Mouse (Mus musculus) embryonic stem cell, embryonic (primary cell): ENCODE data around the gene Lamc1.

Experiments used
- CTCF ChIA-PET, 4 experiments: fragments of 300-600 bp in 2 of 4; fragments of 350-600 bp in 2 of 4; sonication (Branson Sonifier 250); formaldehyde crosslinking; loops; one replicate each; lab custom pipeline; 2022; ENCODE audit warnings: inconsistent platforms in 2 of 4; lab: Charles Lee
- POLR2A ChIA-PET, 4 experiments: fragments of 300-600 bp in 2 of 4; fragments of 350-600 bp in 2 of 4; sonication (Branson Sonifier 250); formaldehyde crosslinking; loops; one replicate each; lab custom pipeline; 2022; ENCODE audit warnings: antibody characterized with exemption in 4 of 4, inconsistent platforms in 1 of 4; lab: Charles Lee

The Lamc1 gene

GRCm38 (mm10) chr1:153288010-153288409 lies 44.6 kb downstream of the Lamc1 start:
- ChIA-PET POLR2A (interaction anchor here in 2 of 4 experiments (0.6 to 6.1 kb wide), 8 partner anchors 9 to 730 kb away, joined by 3 to 25 read pairs (median 4); no protein-coding TSS in a partner anchor), CTCF (interaction anchor here in 1 of 4 experiments (0.5 kb wide), 1 partner anchor 191 kb away, joined by 5 read pairs; no protein-coding TSS in a partner anchor)

- POLR2A ChIA-PET = interaction anchor here (0.7 to 6.1 kb wide), 13 partner anchors 9 to 730 kb away, joined by 3 to 25 read pairs (median 3); no protein-coding TSS in a partner anchor
- CTCF ChIA-PET = interaction anchor here in 2 of 4 experiments (0.5 to 0.6 kb wide), 2 partner anchors 99 to 190 kb away, joined by 3 to 5 read pairs; no protein-coding TSS in a partner anchor
These were observed 45.1 kb downstream of the Lamc1 start for GRCm38 (mm10) chr1:153287443-153287842.

GRCm38 (mm10) chr1:153286216-153286615 lies 46.4 kb downstream of the Lamc1 start:
- ChIA-PET CTCF (interaction anchor here in 1 of 4 experiments (0.6 kb wide), 2 partner anchors 29 to 33 kb away, joined by 3 read pairs; no protein-coding TSS in a partner anchor), POLR2A (interaction anchor here in 3 of 4 experiments (0.5 to 6.1 kb wide), 23 partner anchors 8 to 254 kb away, joined by 3 to 25 read pairs (median 3); partner anchors contain the start of gene Dhx9 (in 1 of the 3))

DNA sequence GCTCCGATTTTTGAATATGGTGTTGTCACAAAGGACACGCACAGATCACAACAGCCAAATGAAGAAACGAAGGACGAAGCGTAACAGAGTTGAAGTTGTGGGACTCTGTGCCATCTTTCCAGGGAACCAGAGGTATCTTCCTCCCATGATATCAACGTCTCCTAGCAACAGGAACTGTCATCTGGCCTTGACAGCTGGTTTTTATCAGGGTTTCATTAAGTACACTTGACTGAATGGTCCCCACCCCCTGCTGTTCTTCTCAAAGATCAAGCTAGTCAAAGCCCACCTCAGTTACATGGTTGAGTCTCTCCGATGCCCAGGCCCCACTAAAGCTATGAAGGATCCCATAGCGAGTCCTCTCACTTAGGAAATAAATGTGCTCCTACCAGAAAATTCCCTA lies 47.4 kb downstream of the Lamc1 start:
- CTCF ChIA-PET = no interaction called here
- POLR2A ChIA-PET = interaction anchor here in 2 of 4 experiments (1.3 to 6.1 kb wide), 6 partner anchors 9 to 212 kb away, joined by 3 to 25 read pairs (median 4); partner anchors contain the start of gene Dhx9 (in 1 of the 2)

DNA sequence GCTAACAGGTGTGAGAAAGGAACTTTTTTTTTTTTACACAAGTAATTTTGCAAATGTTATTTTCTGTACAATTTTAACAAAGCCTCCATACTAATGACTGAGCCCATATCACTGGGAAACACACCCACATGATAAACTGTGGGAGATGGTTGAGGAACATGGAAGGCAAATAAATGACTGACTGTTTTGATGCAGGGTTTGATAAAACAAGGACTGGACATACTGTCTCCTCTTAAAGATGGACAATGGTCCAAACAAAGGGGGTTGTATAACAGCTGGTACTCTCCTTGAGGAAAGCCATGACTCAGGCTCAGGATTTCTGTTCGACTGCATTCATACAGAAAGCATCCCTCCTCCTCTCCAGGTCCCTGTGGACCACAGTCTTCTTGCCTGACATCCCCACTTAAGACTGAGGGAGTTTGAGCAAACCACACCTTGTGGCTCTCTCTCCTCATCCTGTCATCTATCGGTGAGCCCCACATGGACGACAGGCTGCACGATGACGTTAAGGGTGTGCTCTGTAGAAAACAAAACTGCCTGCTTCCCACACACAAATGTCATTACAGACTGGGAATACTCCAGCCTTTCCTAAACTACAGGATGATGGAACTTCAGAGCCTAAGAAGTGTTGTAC lies 50.1 kb downstream of the Lamc1 start:
- CTCF ChIA-PET = interaction anchor here in 1 of 4 experiments (0.6 kb wide), 1 partner anchor 463 kb away, joined by 3 read pairs; no protein-coding TSS in a partner anchor

DNA sequence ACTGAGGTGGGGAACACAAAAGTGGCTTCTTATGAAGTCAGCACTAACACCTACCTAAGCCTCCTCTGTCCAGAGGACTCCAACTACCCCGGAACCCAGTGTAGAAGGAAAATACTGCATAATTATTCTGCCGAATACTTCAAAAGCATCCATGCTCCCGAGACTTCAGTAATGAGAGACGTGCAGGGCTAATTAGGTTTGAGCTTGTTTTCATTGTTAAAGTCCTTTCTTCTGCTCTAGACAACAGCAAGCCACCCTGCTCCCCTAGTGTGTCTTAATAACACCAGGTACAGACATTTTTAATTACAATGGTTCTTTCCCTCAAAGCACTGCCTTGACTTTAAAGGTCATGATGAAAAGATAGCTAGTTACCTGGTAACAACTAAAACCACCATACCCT lies 51.1 kb downstream of the Lamc1 start:
- ChIA-PET POLR2A (interaction anchor here in 2 of 4 experiments (0.6 to 2.2 kb wide), 6 partner anchors 8 to 34 kb away, joined by 3 to 7 read pairs (median 4); no protein-coding TSS in a partner anchor), CTCF (no interaction called here)

More for the DNA sequence above, 50.1 kb downstream of the Lamc1 start:
- POLR2A ChIA-PET = interaction anchor here in 2 of 4 experiments (0.6 to 6.1 kb wide), 7 partner anchors 7 to 78 kb away, joined by 3 to 25 read pairs (median 4); no protein-coding TSS in a partner anchor

DNA sequence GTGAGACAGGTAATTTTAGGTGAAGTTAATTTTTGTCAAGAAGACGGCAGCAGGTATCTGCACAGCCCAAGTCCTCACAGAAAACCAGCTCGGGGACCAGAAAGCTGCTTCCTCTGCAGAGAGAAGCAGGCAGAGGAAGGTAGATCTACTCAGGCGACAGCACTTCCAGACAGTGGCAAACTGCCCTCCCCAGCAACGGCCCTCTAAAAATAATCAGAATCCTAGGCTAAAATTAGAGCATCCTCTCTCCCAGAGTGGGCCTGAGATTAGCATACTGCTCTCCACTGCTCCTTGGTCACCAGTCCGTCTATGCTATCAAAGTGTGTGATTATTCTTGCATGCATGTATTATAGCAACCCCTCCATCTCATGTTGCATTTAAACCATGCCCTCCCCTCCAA lies 52.2 kb downstream of the Lamc1 start:
- ChIA-PET POLR2A (interaction anchor here in 1 of 4 experiments (2.2 kb wide), 1 partner anchor 9 kb away, joined by 7 read pairs; no protein-coding TSS in a partner anchor), CTCF (no interaction called here)

DNA sequence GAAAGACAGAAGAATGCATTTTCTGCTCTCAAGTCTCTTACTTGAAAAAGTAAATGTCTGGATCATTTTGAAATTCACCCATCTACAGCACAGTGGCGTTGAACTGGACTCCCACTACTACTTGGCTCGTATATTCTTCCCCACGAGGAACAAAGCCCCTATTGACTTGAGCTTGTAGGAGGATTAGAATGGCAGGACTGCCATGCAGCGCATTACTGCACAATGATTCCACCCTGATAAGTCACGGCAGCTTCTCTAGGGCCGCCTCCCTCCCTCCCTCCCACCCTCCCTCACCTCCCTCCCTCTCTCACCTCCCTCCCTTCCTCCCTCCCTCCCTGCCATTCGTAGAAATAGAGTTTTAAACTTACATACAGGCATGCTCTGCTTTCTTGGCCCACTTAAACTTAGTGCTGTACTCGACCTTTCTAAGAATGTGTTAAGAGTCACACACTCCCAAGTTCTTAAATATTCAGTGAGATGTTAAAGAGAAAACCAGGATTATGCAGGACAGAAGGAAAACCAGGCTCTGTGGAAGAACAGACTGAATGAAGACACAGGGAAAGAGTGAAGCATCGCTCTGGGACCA lies 54.5 kb downstream of the Lamc1 start:
- ChIA-PET POLR2A (interaction anchor here in 3 of 4 experiments (0.7 to 2.3 kb wide), 7 partner anchors 8 to 71 kb away, joined by 3 to 10 read pairs (median 5); no protein-coding TSS in a partner anchor), CTCF (no interaction called here)

GRCm38 (mm10) chr1:153275466-153275865 lies 57.1 kb downstream of the Lamc1 start:
- ChIA-PET CTCF (interaction anchor here in 1 of 4 experiments (0.8 kb wide), 1 partner anchor 80 kb away, joined by 3 read pairs; no protein-coding TSS in a partner anchor), POLR2A (interaction anchor here in 1 of 4 experiments (0.9 to 2.9 kb wide), 3 partner anchors 10 to 55 kb away, joined by 3 to 25 read pairs (median 5); no protein-coding TSS in a partner anchor)

DNA sequence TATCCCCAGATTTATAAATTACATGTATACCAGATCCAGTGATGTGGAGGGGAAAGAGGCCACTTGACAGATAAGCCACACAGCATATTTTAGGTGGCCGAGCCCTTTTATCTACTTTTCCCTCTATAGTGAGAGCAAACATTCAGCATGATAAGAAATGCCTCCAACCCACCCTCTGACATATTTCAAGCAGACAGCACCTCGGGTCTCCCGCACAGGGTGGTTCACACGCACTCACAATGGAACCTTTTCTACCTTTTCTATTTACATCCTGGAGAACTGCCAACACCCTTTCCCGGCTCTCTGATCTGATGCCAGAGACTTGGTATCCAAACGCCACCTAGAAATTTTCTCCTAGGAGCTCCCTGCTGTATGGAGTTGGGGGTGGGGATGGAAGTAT lies 58.0 kb downstream of the Lamc1 start:
- ChIA-PET CTCF (no interaction called here), POLR2A (interaction anchor here in 1 of 4 experiments (0.9 to 2.9 kb wide), 3 partner anchors 11 to 56 kb away, joined by 3 to 25 read pairs (median 5); no protein-coding TSS in a partner anchor)

- ChIA-PET POLR2A (interaction anchor here in 2 of 4 experiments (0.6 to 2.9 kb wide), 2 partner anchors 12 to 30 kb away, joined by 3 to 25 read pairs; no protein-coding TSS in a partner anchor), CTCF (no interaction called here)
These were observed 58.9 kb downstream of the Lamc1 start for GRCm38 (mm10) chr1:153273657-153274056.

- ChIA-PET POLR2A (interaction anchor here in 3 of 4 experiments (0.6 to 1.6 kb wide), 8 partner anchors 9 to 269 kb away, joined by 3 to 7 read pairs (median 3); no protein-coding TSS in a partner anchor), CTCF (interaction anchor here in 2 of 4 experiments (0.6 kb wide), 3 partner anchors 8 to 154 kb away, joined by 3 to 4 read pairs (median 4); partner anchors contain the start of gene Shcbp1l (in 1 of the 2))
These were observed 61.8 kb downstream of the Lamc1 start for GRCm38 (mm10) chr1:153270827-153271226.

GRCm38 (mm10) chr1:153269681-153270080 lies 62.9 kb downstream of the Lamc1 start:
- POLR2A ChIA-PET = interaction anchor here in 3 of 4 experiments (0.6 to 1.7 kb wide), 16 partner anchors 8 to 1689 kb away, joined by 3 to 9 read pairs (median 4); partner anchors contain the start of gene Ncf2 (in 1 of the 3)
- CTCF ChIA-PET = interaction anchor here in 1 of 4 experiments (0.6 kb wide), 1 partner anchor 330 kb away, joined by 10 read pairs; no protein-coding TSS in a partner anchor

- ChIA-PET CTCF (interaction anchor here in 2 of 4 experiments (0.6 kb wide), 2 partner anchors 330 to 966 kb away, joined by 3 to 10 read pairs; no protein-coding TSS in a partner anchor), POLR2A (interaction anchor here in 3 of 4 experiments (0.6 to 2.3 kb wide), 20 partner anchors 9 to 1689 kb away, joined by 3 to 11 read pairs (median 3); partner anchors contain the start of gene Ncf2 (in 1 of the 3))
These were observed 63.7 kb downstream of the Lamc1 start for GRCm38 (mm10) chr1:153268806-153269309.

- ChIA-PET POLR2A (interaction anchor here in 2 of 4 experiments (0.8 to 2.3 kb wide), 9 partner anchors 9 to 236 kb away, joined by 3 to 11 read pairs (median 3); no protein-coding TSS in a partner anchor), CTCF (interaction anchor here in 1 of 4 experiments (0.6 kb wide), 1 partner anchor 966 kb away, joined by 3 read pairs; no protein-coding TSS in a partner anchor)
These were observed 64.3 kb downstream of the Lamc1 start for GRCm38 (mm10) chr1:153268306-153268705.

DNA sequence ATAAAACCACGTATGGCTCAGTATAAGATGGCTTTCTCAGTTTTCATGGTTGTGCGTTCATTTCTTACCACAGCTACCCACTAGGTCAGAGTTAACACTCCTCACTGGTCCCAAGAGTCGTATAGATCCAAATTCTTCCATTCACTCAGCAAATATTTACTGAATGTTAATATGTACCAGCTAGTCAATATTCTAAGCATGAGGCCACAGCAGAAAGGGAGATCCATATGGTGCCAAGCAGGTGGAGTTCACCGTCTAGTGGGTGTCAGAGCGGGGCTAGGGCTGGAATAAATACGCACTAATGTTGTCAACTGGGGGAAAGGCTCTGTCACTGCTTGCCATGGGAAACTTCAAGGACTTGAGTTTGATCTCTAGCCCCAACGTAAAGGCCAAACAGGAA lies 64.9 kb downstream of the Lamc1 start:
- ChIA-PET CTCF (no interaction called here), POLR2A (interaction anchor here in 2 of 4 experiments (0.5 to 2.3 kb wide), 8 partner anchors 9 to 66 kb away, joined by 3 to 11 read pairs (median 4); no protein-coding TSS in a partner anchor)

DNA sequence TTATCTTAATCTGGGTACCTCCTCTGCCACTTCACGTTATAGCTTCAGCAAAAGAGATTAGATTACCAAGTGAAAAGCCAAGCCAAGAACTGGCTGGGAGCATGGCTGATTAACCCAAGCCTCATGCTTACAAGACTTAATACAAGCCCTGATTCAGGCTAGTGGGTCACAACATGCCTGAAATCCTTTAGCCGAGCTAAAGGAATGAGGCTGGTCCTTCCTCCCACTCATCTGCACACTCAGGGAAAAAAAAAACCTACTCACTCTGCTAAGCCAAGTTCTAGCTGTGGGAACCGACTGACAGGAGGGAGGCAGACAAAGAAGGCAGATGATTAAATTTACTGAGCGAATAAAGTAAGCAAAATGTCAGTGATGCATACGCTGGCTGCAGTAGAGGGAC lies 65.7 kb downstream of the Lamc1 start:
- CTCF ChIA-PET = no interaction called here
- POLR2A ChIA-PET = interaction anchor here in 1 of 4 experiments (1.3 to 2.3 kb wide), 4 partner anchors 8 to 19 kb away, joined by 3 to 11 read pairs (median 6); no protein-coding TSS in a partner anchor
